Mouse (Mus musculus) layer of hippocampus, postnatal 14 days (tissue): ENCODE results near the gene Ostn. TPM values are rescaled to one million over a fixed set of nuclear protein-coding genes. Genes with fewer than 3 reads are reported as not detected.
"Not testable (repeated sequence)": the region's sequence is repeated elsewhere in the genome, so short reads cannot be mapped to it uniquely, and the experiment has no call there.

Source experiments
- DNase-seq, 2 experiments: peaks; one replicate each; pipeline ENCODE4 v3.0.0; 2021 to 2022; ENCODE audit warnings: low spot score in 2 of 2, mixed read lengths in 1 of 2
- long read RNA-seq, 2 experiments: library from polyadenylated mRNA; stranded (forward); transcript quantifications; one replicate each; pipeline ENCODE4 v2.0.0; 2021
- total RNA-seq, 2 experiments: library from RNA; stranded (reverse); gene quantifications; 2 replicates each; pipeline ENCODE4 v1.2.3; 2021

The Ostn gene
- total RNA-seq, result not detected
- long read RNA-seq, experiment 1, result 0 reads
- long read RNA-seq, experiment 2, result 0 reads

- not testable (repeated sequence) for DNase-seq
Measured at GRCm38 (mm10) chr16:27307189-27307588, at the start of gene Ostn. Gene Ostn (plus strand): TSS chr16:27307489.

- no peak for DNase-seq
Measured at GRCm38 (mm10) chr16:27268748-27269147, 38.5 kb upstream of the Ostn start.

GRCm38 (mm10) chr16:27287410-27287809 is 19.9 kb upstream of the Ostn start:
- no peak for DNase-seq

- DNase-seq, result no peak
Measured at GRCm38 (mm10) chr16:27296508-27296907, 10.8 kb upstream of the Ostn start.

GRCm38 (mm10) chr16:27296929-27297328 is 10.4 kb upstream of the Ostn start:
- DNase-seq, result no peak

- no peak for DNase-seq
Measured at GRCm38 (mm10) chr16:27319099-27319498, 11.8 kb downstream of the Ostn start.

GRCm38 (mm10) chr16:27322047-27322446 is 14.8 kb downstream of the Ostn start:
- no peak for DNase-seq

GRCm38 (mm10) chr16:27326463-27326862 is 19.2 kb downstream of the Ostn start:
- DNase-seq, result no peak

- DNase-seq, result no peak
Measured at GRCm38 (mm10) chr16:27347521-27347920, 40.2 kb downstream of the Ostn start.

- no peak for DNase-seq
Measured at GRCm38 (mm10) chr16:27348359-27348758, 41.1 kb downstream of the Ostn start.

- no peak for DNase-seq
Measured at GRCm38 (mm10) chr16:27349235-27349634, 41.9 kb downstream of the Ostn start.

- DNase-seq, result no peak
Measured at GRCm38 (mm10) chr16:27349878-27350532, 42.7 kb downstream of the Ostn start.

- DNase-seq, result no peak
Measured at GRCm38 (mm10) chr16:27354464-27354863, 47.2 kb downstream of the Ostn start.

- no peak for DNase-seq
Measured at GRCm38 (mm10) chr16:27360059-27360458, 52.8 kb downstream of the Ostn start.

GRCm38 (mm10) chr16:27370191-27370590 is 62.9 kb downstream of the Ostn start, which contains the start of gene Uts2b:
Gene Uts2b (minus strand): TSS chr16:27370239.
- no peak for DNase-seq

GRCm38 (mm10) chr16:27370700-27371099 is 63.4 kb downstream of the Ostn start:
- no peak for DNase-seq

GRCm38 (mm10) chr16:27374139-27374538 is 66.8 kb downstream of the Ostn start:
- DNase-seq, result no peak

- no peak for DNase-seq
Measured at GRCm38 (mm10) chr16:27375318-27375717, 68.0 kb downstream of the Ostn start.

- no peak for DNase-seq
Measured at GRCm38 (mm10) chr16:27376556-27376955, 69.3 kb downstream of the Ostn start.

- no peak for DNase-seq
Measured at GRCm38 (mm10) chr16:27382217-27382616, 74.9 kb downstream of the Ostn start.

GRCm38 (mm10) chr16:27384893-27385603 is 77.8 kb downstream of the Ostn start:
- peak in 1 of 2 experiments; percentile 74 for DNase-seq

GRCm38 (mm10) chr16:27385649-27386048 is 78.4 kb downstream of the Ostn start:
- DNase-seq, result no peak
